Mouse (Mus musculus) hindbrain, embryonic 13.5 days (tissue): ENCODE measurements around the gene Hpn. TPM values are rescaled to one million over a fixed set of nuclear protein-coding genes. Genes with fewer than 3 reads are reported as not detected.

Source experiments
- ATAC-seq: fragments of 200-750 bp; cut with Nextera tagmentation; 2 replicates; pipeline ENCODE4 v1.8.0; 2017; ENCODE audit warnings: moderate TSS enrichment; ENCODE audit not compliant: low FRiP score
- H3K27ac ChIP-seq: fragments of 300-500 bp; sonication (generic); 2 replicates; pipeline ENCODE4 v1.5.1; 2015; ENCODE audit warnings: inconsistent platforms, mild to moderate bottlenecking, moderate library complexity
- H3K27me3 ChIP-seq: fragments of 300-500 bp; sonication (generic); 2 replicates; pipeline ENCODE4 v1.6.1; 2015; ENCODE audit warnings: mild to moderate bottlenecking, inconsistent platforms
- H3K36me3 ChIP-seq: fragments of 300-500 bp; sonication (generic); 2 replicates; pipeline ENCODE4 v1.6.1; 2015; ENCODE audit warnings: mild to moderate bottlenecking, inconsistent platforms
- H3K4me1 ChIP-seq: fragments of 300-500 bp; sonication (generic); replicated peaks from 2 replicates; pipeline ENCODE4 v1.6.1; 2015; ENCODE audit warnings: inconsistent platforms
- H3K4me2 ChIP-seq: fragments of 300-500 bp; sonication (generic); 2 replicates; pipeline ENCODE4 v1.6.1; 2015; ENCODE audit warnings: inconsistent platforms, mild to moderate bottlenecking, moderate library complexity
- H3K4me3 ChIP-seq: fragments of 300-500 bp; sonication (generic); 2 replicates; pipeline ENCODE4 v1.5.1; 2015; ENCODE audit warnings: mild to moderate bottlenecking, inconsistent platforms
- H3K9ac ChIP-seq: fragments of 300-500 bp; sonication (generic); 2 replicates; pipeline ENCODE4 v1.6.1; 2015; ENCODE audit warnings: mild to moderate bottlenecking, inconsistent platforms
- H3K9me3 ChIP-seq: fragments of 300-500 bp; sonication (generic); 2 replicates; pipeline ENCODE4 v1.6.1; 2016; ENCODE audit warnings: inconsistent platforms
- WGBS: fragments of 180-500 bp; shearing (Covaris S2); methylation state at CpG from one replicate; pipeline ENCODE4 v1.1.7; 2015; 5-methylcytosine and 5-hydroxymethylcytosine counted together
- polyA plus RNA-seq: library from polyadenylated mRNA; unstranded; fragments of >200 nt; fragmentation: Nextera tagmentation; extraction: Ambion mirVana; gene quantifications from 2 replicates; pipeline ENCODE4 v1.2.1, GENCODE M21; 2015

The Hpn gene
- polyA plus RNA-seq, 1 experiment from 2014 or later, result 0.65 TPM

GRCm38 (mm10) chr7:31085171-31085570 is 29.9 kb downstream of the Hpn start:
- H3K27me3 ChIP-seq, result no peaks in the 10 kb centered on the region
- H3K27ac ChIP-seq, result no peak overlapping the region; the same call in 1 of the 2 replicates
- H3K4me3 ChIP-seq, result no peak overlapping the region
- H3K36me3 ChIP-seq, result no peaks in the 10 kb centered on the region
- no peak overlapping the region for H3K9ac ChIP-seq
- peaks cover 22% of the 10 kb centered on the region for H3K4me1 ChIP-seq
- no peaks in the 10 kb centered on the region; the same call in 1 of the 2 replicates for H3K9me3 ChIP-seq
- no peak for ATAC-seq
- H3K4me2 ChIP-seq, result no peak overlapping the region
- WGBS, result 12% methylated on average over 3 of the region's 3 CpGs

- Histone ChIP-seq H3K36me3 (no peaks in the 10 kb centered on the region), H3K4me2 (no peak overlapping the region), H3K27me3 (no peaks in the 10 kb centered on the region), H3K27ac (peak overlapping the region; percentile 55), H3K9ac (no peak overlapping the region), H3K4me1 (peaks cover 22% of the 10 kb centered on the region), H3K9me3 (no peaks in the 10 kb centered on the region; the same call in 1 of the 2 replicates), H3K4me3 (no peak overlapping the region)
- no peak for ATAC-seq
- WGBS, result 57% methylated on average over 9 of the region's 9 CpGs
Measured at GRCm38 (mm10) chr7:31084140-31084539, 30.9 kb downstream of the Hpn start.

GRCm38 (mm10) chr7:31082831-31083588 is 32.1 kb downstream of the Hpn start:
- peak overlapping the region; percentile 48; the same call in 1 of the 2 replicates for H3K27ac ChIP-seq
- ATAC-seq, result 0 out of 2 replicates have a peak, but pooled peaks have one; percentile 23
- no peaks in the 10 kb centered on the region; the same call in 1 of the 2 replicates for H3K9me3 ChIP-seq
- no peak overlapping the region for H3K4me3 ChIP-seq
- H3K9ac ChIP-seq, result no peak overlapping the region
- WGBS, result 56% methylated on average over 14 of the region's 14 CpGs
- H3K4me1 ChIP-seq, result peaks cover 22% of the 10 kb centered on the region
- no peaks in the 10 kb centered on the region for H3K36me3 ChIP-seq
- H3K27me3 ChIP-seq, result no peaks in the 10 kb centered on the region
- no peak overlapping the region for H3K4me2 ChIP-seq

- Histone ChIP-seq H3K9me3 (no peaks in the 10 kb centered on the region; the same call in 1 of the 2 replicates), H3K36me3 (no peaks in the 10 kb centered on the region), H3K27ac (no peak overlapping the region), H3K4me1 (peaks cover 22% of the 10 kb centered on the region), H3K9ac (no peak overlapping the region), H3K27me3 (no peaks in the 10 kb centered on the region), H3K4me2 (no peak overlapping the region), H3K4me3 (no peak overlapping the region)
- ATAC-seq, result no peak
Measured at GRCm38 (mm10) chr7:31082106-31082505, 33.0 kb downstream of the Hpn start.

- H3K27me3 ChIP-seq, result no peaks in the 10 kb centered on the region
- H3K27ac ChIP-seq, result no peak overlapping the region
- no peak overlapping the region for H3K4me3 ChIP-seq
- WGBS, result 29% methylated on average over 1 of the region's 1 CpGs
- H3K9ac ChIP-seq, result no peak overlapping the region
- H3K4me2 ChIP-seq, result no peak overlapping the region
- peaks cover 22% of the 10 kb centered on the region for H3K4me1 ChIP-seq
- H3K9me3 ChIP-seq, result no peaks in the 10 kb centered on the region; the same call in 1 of the 2 replicates
- no peak for ATAC-seq
- no peaks in the 10 kb centered on the region for H3K36me3 ChIP-seq
Measured at GRCm38 (mm10) chr7:31081106-31081505, 34.0 kb downstream of the Hpn start.

GRCm38 (mm10) chr7:31080611-31081010 is 34.5 kb downstream of the Hpn start:
- H3K4me1 ChIP-seq, result peaks cover 22% of the 10 kb centered on the region
- no peak overlapping the region for H3K9ac ChIP-seq
- no peak overlapping the region for H3K4me3 ChIP-seq
- no peak overlapping the region for H3K4me2 ChIP-seq
- H3K27me3 ChIP-seq, result no peaks in the 10 kb centered on the region
- H3K36me3 ChIP-seq, result no peaks in the 10 kb centered on the region
- WGBS, result 46% methylated on average over 3 of the region's 3 CpGs
- no peak for ATAC-seq
- no peaks in the 10 kb centered on the region; the same call in 1 of the 2 replicates for H3K9me3 ChIP-seq
- H3K27ac ChIP-seq, result no peak overlapping the region

- Histone ChIP-seq H3K36me3 (no peaks in the 10 kb centered on the region), H3K9me3 (no peaks in the 10 kb centered on the region; the same call in 1 of the 2 replicates), H3K4me3 (no peak overlapping the region), H3K4me1 (peaks cover 17% of the 10 kb centered on the region), H3K27ac (no peak overlapping the region), H3K9ac (no peak overlapping the region), H3K27me3 (no peaks in the 10 kb centered on the region), H3K4me2 (no peak overlapping the region)
- ATAC-seq, result no peak
- WGBS, result 90% methylated on average over 8 of the region's 8 CpGs
Measured at GRCm38 (mm10) chr7:31079670-31080069, 35.4 kb downstream of the Hpn start.

GRCm38 (mm10) chr7:31077885-31078445 is 37.1 kb downstream of the Hpn start:
- 42% methylated on average over 5 of the region's 5 CpGs for WGBS
- no peak overlapping the region for H3K27ac ChIP-seq

GRCm38 (mm10) chr7:31077470-31077869 is 37.6 kb downstream of the Hpn start:
- no peak overlapping the region for H3K27ac ChIP-seq
- H3K36me3 ChIP-seq, result no peaks in the 10 kb centered on the region
- no peaks in the 10 kb centered on the region; the same call in 1 of the 2 replicates for H3K9me3 ChIP-seq
- ATAC-seq, result 0 out of 2 replicates have a peak, but pooled peaks have one; percentile 6
- H3K9ac ChIP-seq, result no peak overlapping the region
- no peak overlapping the region for H3K4me3 ChIP-seq
- no peaks in the 10 kb centered on the region for H3K27me3 ChIP-seq
- no peak overlapping the region for H3K4me2 ChIP-seq
- 50% methylated on average over 6 of the region's 6 CpGs for WGBS
- no peaks in the 10 kb centered on the region for H3K4me1 ChIP-seq

More at GRCm38 (mm10) chr7:31077885-31078445, 37.1 kb downstream of the Hpn start:
- H3K4me3 ChIP-seq, result no peak overlapping the region
- H3K4me2 ChIP-seq, result no peak overlapping the region
- ATAC-seq, result peak; percentile 17; the same call in 1 of the 2 replicates
- no peaks in the 10 kb centered on the region for H3K36me3 ChIP-seq
- H3K9ac ChIP-seq, result no peak overlapping the region
- peaks cover 4% of the 10 kb centered on the region for H3K4me1 ChIP-seq
- no peaks in the 10 kb centered on the region; the same call in 1 of the 2 replicates for H3K9me3 ChIP-seq
- no peaks in the 10 kb centered on the region for H3K27me3 ChIP-seq

- H3K27ac ChIP-seq, result no peak within 1 kb of the TSS
- H3K9me3 ChIP-seq, result no peaks in the 10 kb centered on the region; the same call in 1 of the 2 replicates
- no peak for ATAC-seq
- no peak within 1 kb of the TSS for H3K9ac ChIP-seq
- no peaks in the 10 kb centered on the region for H3K4me1 ChIP-seq
- H3K27me3 ChIP-seq, result no peaks in the 10 kb centered on the region
- WGBS, result 68% methylated on average over 5 of the region's 5 CpGs
- H3K4me2 ChIP-seq, result no peak within 1 kb of the TSS
- H3K4me3 ChIP-seq, result no peak within 1 kb of the TSS
- no peaks in the 10 kb centered on the region for H3K36me3 ChIP-seq
Measured at GRCm38 (mm10) chr7:31076492-31076891, 38.6 kb downstream of the Hpn start, which contains the start of gene Fxyd3. Fxyd3 (minus strand) TSS chr7:31076704.

GRCm38 (mm10) chr7:31074713-31075069 is 40.4 kb downstream of the Hpn start:
- 64% methylated on average over 5 of the region's 5 CpGs for WGBS

GRCm38 (mm10) chr7:31074061-31074712 is 40.9 kb downstream of the Hpn start:
- Histone ChIP-seq H3K4me2 (no peak overlapping the region), H3K4me3 (no peak overlapping the region), H3K9me3 (no peaks in the 10 kb centered on the region), H3K27ac (no peak overlapping the region), H3K27me3 (no peaks in the 10 kb centered on the region), H3K9ac (no peak overlapping the region), H3K36me3 (no peaks in the 10 kb centered on the region), H3K4me1 (peaks cover 7% of the 10 kb centered on the region; the same call in 1 of the 2 replicates)
- no peak for ATAC-seq
- 60% methylated on average over 7 of the region's 7 CpGs for WGBS

More at GRCm38 (mm10) chr7:31074713-31075069, 40.4 kb downstream of the Hpn start:
- Histone ChIP-seq H3K9me3 (no peaks in the 10 kb centered on the region), H3K36me3 (no peaks in the 10 kb centered on the region), H3K4me2 (no peak overlapping the region), H3K27me3 (no peaks in the 10 kb centered on the region), H3K4me3 (no peak overlapping the region), H3K4me1 (peaks cover 7% of the 10 kb centered on the region; the same call in 1 of the 2 replicates), H3K9ac (no peak overlapping the region), H3K27ac (no peak overlapping the region)
- ATAC-seq, result no peak
